Mouse (Mus musculus) megakaryocyte, embryonic 14.5 days (primary cell): ENCODE measurements around the gene Fgr. TPM values are rescaled to one million over a fixed set of nuclear protein-coding genes. Genes with fewer than 3 reads are reported as not detected.
A peak's percentile ranks its signal among the peaks of the same experiment; 100 is the strongest.
"Not testable (repeated sequence)": the region's sequence is repeated elsewhere in the genome, so short reads cannot be mapped to it uniquely, and the experiment has no call there.

Experiments
- H3K27me3 ChIP-seq: replicated peaks from 2 replicates; pipeline ENCODE3; 2012; ENCODE audit warnings: inconsistent platforms
- H3K36me3 ChIP-seq: replicated peaks from 2 replicates; pipeline ENCODE3; 2012; ENCODE audit warnings: low read length, inconsistent platforms, mixed read lengths
- H3K4me1 ChIP-seq: 2 replicates; pipeline ENCODE4 v1.6.1; 2012; ENCODE audit warnings: inconsistent platforms
- H3K4me3 ChIP-seq: replicated peaks from 2 replicates; pipeline ENCODE3; 2012; ENCODE audit warnings: moderate library complexity, mild to moderate bottlenecking, inconsistent platforms
- H3K9me3 ChIP-seq: 2 replicates; pipeline ENCODE4 v1.6.1; 2012; ENCODE audit warnings: inconsistent platforms
- FLI1 ChIP-seq: IDR thresholded peaks from 2 replicates; pipeline ENCODE4 v1.6.1; 2012; ENCODE audit warnings: low read length, inconsistent platforms, mixed read lengths
- GATA1 ChIP-seq: IDR thresholded peaks from 3 replicates; pipeline ENCODE4 v1.6.1; 2012; ENCODE audit warnings: mixed read lengths, low read length, inconsistent platforms, borderline replicate concordance
- polyA plus RNA-seq: library from polyadenylated mRNA; stranded (reverse); fragments of >175 nt; gene quantifications from 2 replicates; pipeline ENCODE4 v1.2.3, GENCODE M21; 2012; ENCODE audit warnings: low replicate concordance; ENCODE audit not compliant: insufficient read depth

The Fgr gene
- polyA plus RNA-seq, 1 experiment = 4.8 TPM

DNA sequence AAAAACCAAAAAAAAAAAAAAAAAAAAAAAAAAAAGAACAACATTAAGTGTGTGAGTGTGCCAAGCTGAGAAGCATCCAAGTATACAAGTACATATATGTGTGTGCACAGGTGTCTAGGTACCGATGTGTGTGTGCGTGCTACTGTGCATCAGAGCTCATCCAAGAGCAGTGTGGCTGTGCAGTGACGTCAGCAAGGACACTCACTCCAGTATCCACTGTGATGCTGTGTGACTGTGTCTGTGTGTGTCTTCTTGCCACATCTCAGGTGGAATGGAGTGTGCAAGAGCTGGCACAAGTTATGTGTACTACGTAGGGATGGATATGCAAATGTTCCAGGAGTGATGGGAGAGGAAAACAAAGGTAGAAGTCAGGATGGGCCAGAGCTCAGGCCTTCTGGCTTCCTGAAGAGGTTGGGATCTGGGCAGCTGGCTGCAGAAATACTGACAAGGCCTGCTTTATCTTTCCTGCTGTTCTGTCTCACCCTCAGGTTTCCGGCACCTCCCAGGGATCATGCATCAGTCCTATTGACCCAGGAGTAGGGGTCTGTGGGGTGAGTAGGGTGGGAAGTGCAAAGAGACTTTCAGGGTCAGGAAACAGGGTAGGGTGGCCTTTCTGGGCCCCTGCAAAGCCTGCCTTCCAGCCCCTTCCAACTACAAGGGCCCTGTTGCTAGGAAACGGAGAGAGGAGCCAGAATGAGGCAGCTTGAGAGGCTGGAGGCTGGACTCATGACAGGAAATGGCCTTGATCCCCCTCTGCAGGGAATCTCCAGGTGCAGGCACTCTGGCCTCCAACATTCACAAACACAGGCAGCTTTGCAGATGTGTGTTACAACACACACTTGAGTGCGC is 10.0 kb downstream of the Fgr start:
- H3K36me3 ChIP-seq = no peaks in the 10 kb centered on the region
- H3K4me3 ChIP-seq = peak overlapping the region; percentile 64
- peaks cover 14% of the 10 kb centered on the region for H3K27me3 ChIP-seq
- TF ChIP-seq FLI1 (no peak), GATA1 (no peak)
- peaks cover 66% of the 10 kb centered on the region for H3K4me1 ChIP-seq
- no peaks in the 10 kb centered on the region for H3K9me3 ChIP-seq

DNA sequence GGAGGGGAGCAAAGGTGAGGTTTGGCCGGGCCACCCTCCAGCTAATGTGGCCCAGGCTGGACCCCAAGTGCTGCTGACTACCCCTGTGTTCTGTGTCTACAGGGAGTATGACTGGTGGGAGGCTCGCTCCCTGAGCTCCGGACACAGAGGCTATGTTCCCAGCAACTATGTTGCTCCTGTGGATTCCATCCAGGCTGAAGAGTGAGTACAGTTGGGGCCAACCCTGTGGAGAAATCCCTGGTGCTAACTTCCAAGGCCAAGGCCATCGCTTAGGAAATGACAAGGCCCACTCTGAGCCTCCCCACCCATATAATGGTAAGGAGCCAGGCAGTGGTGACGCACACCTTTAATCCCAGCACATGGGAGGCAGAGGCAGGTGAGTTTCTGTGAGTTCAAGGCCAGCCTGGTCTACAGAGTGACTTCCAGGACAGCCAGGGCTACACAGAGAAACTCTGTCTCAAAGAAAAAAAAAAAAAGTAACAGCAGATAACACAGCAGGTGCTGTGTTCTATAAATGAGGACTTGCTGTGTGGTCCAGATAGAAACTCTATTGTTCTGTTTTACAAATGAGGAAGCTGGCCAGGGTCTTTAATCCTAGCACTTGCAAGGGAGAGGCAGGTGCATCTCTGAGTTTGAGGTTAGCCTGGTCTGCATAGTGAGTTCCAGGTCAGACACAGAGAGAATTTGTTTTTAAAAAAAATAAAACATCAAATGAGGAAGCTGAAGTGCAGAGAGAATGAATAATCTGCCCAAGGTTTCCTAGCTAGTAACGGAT is 14.9 kb downstream of the Fgr start:
- no peaks in the 10 kb centered on the region for H3K9me3 ChIP-seq
- no peak overlapping the region for H3K4me3 ChIP-seq
- H3K27me3 ChIP-seq = peaks cover 12% of the 10 kb centered on the region
- H3K4me1 ChIP-seq = peaks cover 58% of the 10 kb centered on the region
- H3K36me3 ChIP-seq = no peaks in the 10 kb centered on the region
- TF ChIP-seq FLI1 (no peak), GATA1 (no peak)

DNA sequence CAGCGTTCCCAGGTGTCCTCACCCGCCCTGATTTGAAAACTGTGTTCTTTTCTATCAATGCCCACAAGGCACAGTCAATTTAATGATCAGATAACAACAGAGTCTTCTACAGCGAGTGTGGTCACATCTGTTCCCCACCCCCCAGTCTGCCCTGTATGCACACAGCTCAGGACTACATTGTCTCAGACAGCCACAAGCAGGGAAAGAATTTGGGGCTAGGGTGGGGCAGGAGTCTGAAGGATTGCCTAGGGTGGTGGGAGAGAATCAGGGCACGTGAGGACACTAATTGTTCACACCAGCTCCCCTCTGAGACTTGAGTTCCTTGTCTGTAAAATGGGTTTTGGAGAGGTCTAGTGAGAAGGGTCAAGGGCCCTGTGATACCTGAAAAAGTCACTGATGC is 19.7 kb downstream of the Fgr start:
- H3K27me3 ChIP-seq = peaks cover 2% of the 10 kb centered on the region
- H3K4me1 ChIP-seq = peaks cover 45% of the 10 kb centered on the region
- H3K9me3 ChIP-seq = no peaks in the 10 kb centered on the region
- peaks cover 8% of the 10 kb centered on the region for H3K36me3 ChIP-seq
- TF ChIP-seq GATA1 = no peak
- no peak for TF ChIP-seq FLI1
- H3K4me3 ChIP-seq = no peak overlapping the region

DNA sequence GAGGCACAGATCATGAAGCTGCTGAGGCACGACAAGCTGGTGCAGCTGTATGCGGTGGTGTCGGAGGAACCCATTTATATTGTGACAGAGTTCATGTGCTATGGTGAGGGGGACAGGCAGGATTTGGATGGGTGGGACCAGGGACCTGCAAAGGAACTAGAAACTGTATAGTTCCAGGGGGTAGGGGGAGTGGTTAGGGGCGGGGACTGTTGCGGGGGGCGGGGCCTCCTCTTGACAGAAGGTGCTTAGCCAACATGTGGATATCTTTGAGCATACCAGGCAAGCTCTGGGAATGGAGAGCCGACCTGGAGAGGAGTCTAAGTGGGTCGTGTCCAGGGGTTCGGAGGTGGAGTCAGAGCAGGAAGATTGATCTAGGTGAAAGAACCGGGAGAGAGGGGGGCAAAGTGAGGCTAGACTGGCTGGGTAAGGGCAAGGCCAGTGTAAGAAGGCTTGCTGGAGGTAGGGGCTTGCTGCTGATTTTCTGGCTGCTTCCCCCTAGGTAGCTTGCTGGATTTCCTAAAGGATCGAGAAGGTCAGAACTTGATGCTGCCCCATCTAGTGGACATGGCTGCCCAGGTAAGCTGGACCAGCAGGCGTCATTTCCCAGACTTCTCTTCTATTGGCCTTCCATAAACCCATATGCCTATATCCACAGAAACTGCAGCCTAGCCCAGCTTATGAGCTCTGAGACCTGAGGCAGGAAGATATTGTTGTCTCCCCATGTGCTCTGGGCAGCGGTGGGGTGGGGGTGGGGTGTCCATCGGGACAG is 23.8 kb downstream of the Fgr start:
- H3K4me1 ChIP-seq = peaks cover 33% of the 10 kb centered on the region
- TF ChIP-seq FLI1 (no peak), GATA1 (no peak)
- peaks cover 15% of the 10 kb centered on the region for H3K36me3 ChIP-seq
- peaks cover 9% of the 10 kb centered on the region for H3K27me3 ChIP-seq
- no peaks in the 10 kb centered on the region for H3K9me3 ChIP-seq
- H3K4me3 ChIP-seq = no peak overlapping the region

DNA sequence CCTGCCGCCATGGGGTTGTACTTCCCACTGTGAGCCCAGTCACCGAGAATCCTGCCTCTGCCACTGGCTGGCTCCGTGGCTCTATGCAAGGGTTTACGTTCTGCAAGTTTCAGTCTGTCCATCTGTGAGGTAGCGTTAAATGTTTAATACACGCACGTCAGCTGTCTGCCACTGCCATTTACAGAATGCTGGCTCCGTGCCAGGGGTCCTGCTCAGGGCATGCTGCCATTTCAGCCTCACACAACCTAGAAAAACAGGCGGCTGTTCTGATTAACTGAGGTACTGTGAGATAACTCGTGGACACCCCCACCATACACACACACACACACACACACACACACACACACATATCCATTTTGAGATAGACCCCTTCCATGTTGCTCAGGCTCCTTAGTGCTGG is 29.0 kb downstream of the Fgr start:
- TF ChIP-seq GATA1 (no peak), FLI1 (no peak)
- Histone ChIP-seq H3K36me3 (peaks cover 9% of the 10 kb centered on the region), H3K9me3 (no peaks in the 10 kb centered on the region), H3K4me3 (no peak overlapping the region), H3K4me1 (peaks cover 47% of the 10 kb centered on the region), H3K27me3 (peaks cover 12% of the 10 kb centered on the region)

DNA sequence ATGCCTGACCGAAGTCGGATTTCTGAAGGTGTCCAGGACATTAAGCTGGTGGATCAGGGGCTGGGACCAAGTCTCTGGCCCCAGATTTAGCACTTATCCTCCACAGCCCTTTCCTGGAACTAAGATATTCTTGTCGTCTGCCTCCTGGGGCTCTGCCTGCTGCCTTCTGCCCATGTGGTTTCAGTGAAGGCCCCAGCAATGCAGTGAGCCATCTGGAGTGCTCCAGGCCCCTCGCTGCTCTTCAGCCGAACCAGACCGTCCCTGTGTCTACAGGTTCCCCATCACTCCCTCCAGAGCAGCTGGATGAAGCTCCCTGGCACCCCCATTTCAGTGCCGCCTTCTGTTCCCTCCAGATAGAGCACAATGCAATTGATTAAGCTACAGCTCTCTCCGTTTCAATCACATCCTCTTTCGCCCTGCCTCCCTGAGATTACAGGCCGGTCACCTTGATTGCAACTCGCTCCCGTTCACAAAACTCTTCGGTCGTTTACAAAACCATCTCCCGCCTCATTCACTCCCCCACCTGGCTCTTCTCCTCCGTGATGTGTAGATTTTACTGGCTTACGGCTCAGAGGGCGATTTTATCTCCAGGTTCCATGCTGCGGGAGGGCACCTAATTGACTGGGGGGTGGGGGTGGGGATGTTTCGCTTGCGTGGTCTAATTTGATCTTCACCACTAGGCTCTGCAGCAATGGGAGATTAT is 29.6 kb downstream of the Fgr start:
- Histone ChIP-seq H3K27me3 (peaks cover 12% of the 10 kb centered on the region), H3K4me3 (no peak overlapping the region), H3K9me3 (no peaks in the 10 kb centered on the region)

DNA sequence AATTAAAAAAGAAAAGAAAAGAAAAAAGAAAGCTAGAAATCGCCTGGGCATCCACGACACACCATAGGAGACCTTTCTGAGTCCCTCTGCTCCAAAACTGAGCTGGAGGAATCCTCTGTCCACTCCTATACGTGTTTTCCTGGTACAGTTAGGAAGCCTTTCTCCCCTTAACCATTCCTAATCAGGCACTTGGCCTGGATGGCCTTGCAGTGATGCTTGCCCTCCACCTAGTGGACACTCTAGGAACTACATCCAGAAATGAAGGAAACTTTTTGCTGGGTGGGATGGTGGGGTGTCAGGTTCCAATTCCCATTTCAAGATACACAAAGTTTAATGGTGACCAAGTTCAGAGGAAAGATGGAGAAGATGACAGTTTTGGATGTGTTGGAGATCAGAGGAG is 31.3 kb downstream of the Fgr start:
- TF ChIP-seq GATA1 = no peak
- TF ChIP-seq FLI1 = no peak
- H3K4me1 ChIP-seq = peaks cover 59% of the 10 kb centered on the region
- H3K27me3 ChIP-seq = peaks cover 12% of the 10 kb centered on the region
- no peaks in the 10 kb centered on the region for H3K9me3 ChIP-seq
- peaks cover 1% of the 10 kb centered on the region for H3K36me3 ChIP-seq
- H3K4me3 ChIP-seq = peak overlapping the region; percentile 7

More for the DNA sequence above, 29.6 kb downstream of the Fgr start:
- Histone ChIP-seq H3K36me3 (peaks cover 8% of the 10 kb centered on the region), H3K4me1 (peaks cover 48% of the 10 kb centered on the region)
- TF ChIP-seq GATA1 (no peak), FLI1 (no peak)

DNA sequence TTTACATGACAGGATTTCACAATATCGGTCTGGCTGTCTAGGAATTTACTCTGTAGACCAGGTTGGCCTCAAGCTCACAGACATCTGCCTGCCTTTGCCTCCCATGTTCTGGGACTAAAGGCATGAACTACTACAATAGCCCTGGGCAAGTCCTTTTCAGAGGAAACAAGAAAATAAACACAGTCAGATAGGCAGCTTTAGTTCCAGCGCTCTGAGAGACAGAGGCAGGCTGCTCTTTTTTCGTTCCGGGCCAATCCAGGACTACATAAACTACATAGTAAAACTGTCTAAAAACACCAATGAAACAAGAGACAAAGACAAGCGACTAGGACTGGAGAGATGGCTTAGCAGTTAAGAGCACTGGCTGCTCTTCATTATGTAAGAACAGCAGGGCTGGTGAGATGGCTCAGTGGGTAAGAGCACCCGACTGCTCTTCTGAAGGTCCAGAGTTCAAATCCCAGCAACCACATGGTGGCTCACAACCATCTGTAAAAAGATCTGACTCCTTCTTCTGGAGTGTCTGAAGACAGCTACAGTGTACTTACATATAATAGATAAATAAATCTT is 32.1 kb downstream of the Fgr start:
- not testable (repeated sequence) for H3K9me3 ChIP-seq, H3K4me3 ChIP-seq, H3K36me3 ChIP-seq
- Histone ChIP-seq H3K27me3 (peaks cover 14% of the 10 kb centered on the region), H3K4me1 (peaks cover 66% of the 10 kb centered on the region)
